Mouse (Mus musculus) ES-E14 (cell line): ENCODE measurements around the gene Dnajb3. TPM values are rescaled to one million over a fixed set of nuclear protein-coding genes. Genes with fewer than 3 reads are reported as not detected.

Experiments used
- DNase-seq: peaks from one replicate; pipeline ENCODE4 v3.0.0-alpha.2; 2013; ENCODE audit warnings: low read depth, low spot score
- H3K27ac ChIP-seq: 2 replicates; pipeline ENCODE4 v1.5.1; 2012; ENCODE audit warnings: low read depth, mild to moderate bottlenecking, low read length, moderate library complexity, mixed read lengths; ENCODE audit not compliant: poor library complexity, insufficient read depth, severe bottlenecking
- H3K36me3 ChIP-seq: 2 replicates; pipeline ENCODE4 v1.6.1; 2012; ENCODE audit warnings: mild to moderate bottlenecking, low read length, moderate library complexity, mixed read lengths; ENCODE audit not compliant: control insufficient read depth, poor library complexity, insufficient read depth, severe bottlenecking
- H3K4me1 ChIP-seq, 2 experiments: fragments of 150-350 bp in 1 of 2; sonication (generic) in 1 of 2; 2 replicates each; pipeline ENCODE4 v1.6.1; 2012; ENCODE audit warnings: low read length in 2 of 2, mild to moderate bottlenecking in 1 of 2, mixed read lengths in 1 of 2; ENCODE audit not compliant: control insufficient read depth in 2 of 2, insufficient read depth in 2 of 2, poor library complexity in 1 of 2
- H3K4me3 ChIP-seq, 2 experiments: fragments of 150-350 bp in 1 of 2; sonication (generic) in 1 of 2; 2 replicates each; pipeline ENCODE4 v1.5.1; 2012; ENCODE audit warnings: low read length in 2 of 2, low read depth in 1 of 2, mild to moderate bottlenecking in 1 of 2, mixed read lengths in 1 of 2; ENCODE audit not compliant: insufficient read depth in 1 of 2, poor library complexity in 1 of 2, severe bottlenecking in 1 of 2
- H3K9ac ChIP-seq: 2 replicates; pipeline ENCODE4 v1.6.1; 2012; ENCODE audit warnings: low read depth, mild to moderate bottlenecking, low read length, mixed read lengths; ENCODE audit not compliant: poor library complexity, insufficient read depth, severe bottlenecking
- H3K9me3 ChIP-seq: fragments of 150-350 bp; sonication (generic); 2 replicates; pipeline ENCODE4 v1.6.1; 2012; ENCODE audit warnings: low read depth, mild to moderate bottlenecking, low read length; ENCODE audit not compliant: control insufficient read depth, insufficient read depth
- CHD2 ChIP-seq: IDR thresholded peaks from 2 replicates; pipeline ENCODE4 v1.6.1; 2014; ENCODE audit warnings: mild to moderate bottlenecking, low read depth, low read length, inconsistent platforms
- HCFC1 ChIP-seq: IDR thresholded peaks from 2 replicates; pipeline ENCODE4 v1.6.1; 2012; ENCODE audit warnings: low read length, inconsistent platforms, borderline replicate concordance; ENCODE audit not compliant: insufficient read depth
- MAFK ChIP-seq: IDR thresholded peaks from 2 replicates; pipeline ENCODE4 v1.6.1; 2014; ENCODE audit warnings: mild to moderate bottlenecking, low read depth, low read length, inconsistent platforms; ENCODE audit not compliant: insufficient read depth
- ZC3H11A ChIP-seq: IDR thresholded peaks from 2 replicates; pipeline ENCODE4 v1.6.1; 2012; ENCODE audit warnings: low read depth, mild to moderate bottlenecking, inconsistent platforms, low read length, borderline replicate concordance
- ZNF384 ChIP-seq: IDR thresholded peaks from 2 replicates; pipeline ENCODE4 v1.6.1; 2012; ENCODE audit warnings: low read depth, low read length, inconsistent platforms
- in situ Hi-C, 2 experiments: fragments of 600-800 bp; cut with MboI; formaldehyde crosslinking; loops; one replicate each; pipeline ENCODE4 v1.15.1; 2025; ENCODE audit warnings: low sequenced_read_pairs in 2 of 2, inconsistent platforms in 1 of 2; ENCODE audit not compliant: unreplicated experiment in 2 of 2
- total RNA-seq: library from RNA; depleted of rRNA; stranded (reverse); fragments of 300-350 nt; gene quantifications from 2 replicates; pipeline ENCODE4 v1.2.3, GENCODE M21; 2012

Dnajb3 gene
- total RNA-seq, 1 experiment = 1.8 TPM

DNA sequence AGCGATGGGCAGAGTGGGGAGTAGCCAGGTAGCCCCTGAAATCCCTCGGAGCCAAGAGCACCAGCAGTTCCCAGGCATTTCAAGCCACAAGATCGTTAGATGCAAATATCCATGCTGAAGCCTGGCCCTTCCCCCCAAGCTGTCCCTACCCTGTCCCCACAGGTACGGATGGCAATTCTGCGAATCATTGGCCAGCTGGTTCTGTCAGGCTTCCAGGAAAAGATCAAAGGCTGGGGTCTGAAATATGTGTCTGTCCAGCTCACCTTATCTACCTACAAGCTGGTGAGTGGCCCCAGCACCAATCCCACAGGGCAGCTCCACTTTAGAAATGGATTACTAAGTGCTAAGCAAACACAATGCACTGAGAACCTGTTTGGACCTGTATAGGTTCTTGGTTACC is 31.7 kb upstream of the Dnajb3 start:
- H3K27ac ChIP-seq = no peak overlapping the region
- DNase-seq = no peak
- H3K36me3 ChIP-seq = no peaks in the 10 kb centered on the region
- H3K4me1 ChIP-seq = no peaks in the 10 kb centered on the region
- TF ChIP-seq ZNF384 (no peak), HCFC1 (no peak), MAFK (no peak), CHD2 (no peak), ZC3H11A (no peak)
- in situ Hi-C loops = no loop called here
- H3K9ac ChIP-seq = no peak overlapping the region
- no peaks in the 10 kb centered on the region for H3K9me3 ChIP-seq
- H3K4me3 ChIP-seq = no peak overlapping the region

DNA sequence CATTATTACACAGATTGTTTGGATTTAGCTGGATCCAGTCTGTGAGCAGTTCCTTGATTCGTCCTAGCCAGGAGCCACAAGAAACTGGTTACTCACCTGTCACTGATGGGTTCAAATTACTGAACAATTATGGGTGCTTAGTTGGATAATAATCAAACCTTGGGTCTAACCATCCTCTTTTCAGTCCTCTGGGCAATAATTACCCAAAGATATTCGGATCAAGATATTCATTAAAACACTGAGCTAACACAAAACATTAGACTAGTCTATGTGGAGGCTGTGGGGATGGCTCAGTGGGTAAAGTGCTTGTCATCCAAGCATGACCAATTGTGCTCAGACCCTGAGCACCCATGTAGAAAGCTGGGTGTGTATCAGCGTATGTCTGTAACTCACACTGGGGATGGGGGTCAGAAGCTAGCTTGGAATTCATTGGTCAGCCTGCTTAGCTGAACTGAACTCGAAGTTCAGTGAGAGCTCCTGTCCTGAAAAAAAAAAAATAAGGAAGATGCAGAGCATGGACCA is 30.4 kb upstream of the Dnajb3 start:
- H3K4me3 ChIP-seq = no peak overlapping the region
- no peak for DNase-seq
- no peak overlapping the region for H3K27ac ChIP-seq
- H3K36me3 ChIP-seq = no peaks in the 10 kb centered on the region
- H3K4me1 ChIP-seq = no peaks in the 10 kb centered on the region
- in situ Hi-C loops = no loop called here
- H3K9ac ChIP-seq = no peak overlapping the region
- H3K9me3 ChIP-seq = no peaks in the 10 kb centered on the region
- no peak for TF ChIP-seq HCFC1
- TF ChIP-seq MAFK = no peak
- TF ChIP-seq ZC3H11A = no peak
- no peak for TF ChIP-seq CHD2
- no peak for TF ChIP-seq ZNF384

DNA sequence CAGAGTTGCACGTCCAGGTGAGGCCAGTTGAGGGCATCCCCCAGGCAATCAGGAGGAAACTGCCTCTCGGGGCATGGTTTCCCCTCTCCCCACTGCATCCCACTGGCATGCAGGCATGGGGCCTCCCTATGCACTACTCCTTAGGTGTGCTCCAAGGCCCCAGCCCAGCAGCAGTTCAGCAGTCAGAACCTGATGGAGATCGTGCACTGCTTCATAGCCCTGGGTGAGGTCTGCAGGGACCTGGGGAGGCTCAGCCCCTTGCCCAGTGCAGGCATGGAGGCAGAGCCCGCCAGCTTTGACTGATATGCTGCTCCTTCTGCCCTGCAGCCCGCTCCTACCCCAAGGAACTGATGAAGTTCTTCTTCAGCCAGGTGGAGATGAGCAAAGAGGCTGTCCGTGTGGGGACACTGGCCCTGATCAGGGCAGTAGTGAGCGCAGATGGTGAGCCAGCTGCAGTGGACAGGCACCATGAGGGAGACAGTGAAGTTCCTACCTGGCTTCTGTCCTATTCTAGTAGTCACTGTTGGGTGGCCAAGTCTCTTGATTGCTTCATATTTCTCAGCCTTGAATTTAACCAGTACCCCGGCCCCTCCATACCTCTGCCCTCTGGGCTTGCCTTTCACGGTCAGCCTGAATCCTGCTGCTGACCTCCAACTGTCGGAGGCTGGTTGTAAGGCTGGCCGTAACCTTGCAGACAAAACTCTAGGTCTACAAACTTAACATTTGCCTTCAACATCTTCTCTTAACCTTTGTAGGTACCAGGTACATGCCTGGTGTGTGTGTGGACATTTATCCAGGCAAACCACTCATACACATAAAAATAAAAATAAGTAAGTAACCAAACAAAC is 29.7 kb upstream of the Dnajb3 start:
- Histone ChIP-seq H3K27ac (no peak overlapping the region; the same call in 1 of the 2 replicates), H3K9me3 (no peaks in the 10 kb centered on the region), H3K9ac (no peak overlapping the region), H3K36me3 (no peaks in the 10 kb centered on the region), H3K4me3 (no peak overlapping the region), H3K4me1 (no peaks in the 10 kb centered on the region)
- in situ Hi-C loops = no loop called here
- TF ChIP-seq ZNF384 = no peak
- TF ChIP-seq CHD2 = no peak
- TF ChIP-seq MAFK = no peak
- TF ChIP-seq HCFC1 = no peak
- TF ChIP-seq ZC3H11A = no peak
- DNase-seq = no peak

DNA sequence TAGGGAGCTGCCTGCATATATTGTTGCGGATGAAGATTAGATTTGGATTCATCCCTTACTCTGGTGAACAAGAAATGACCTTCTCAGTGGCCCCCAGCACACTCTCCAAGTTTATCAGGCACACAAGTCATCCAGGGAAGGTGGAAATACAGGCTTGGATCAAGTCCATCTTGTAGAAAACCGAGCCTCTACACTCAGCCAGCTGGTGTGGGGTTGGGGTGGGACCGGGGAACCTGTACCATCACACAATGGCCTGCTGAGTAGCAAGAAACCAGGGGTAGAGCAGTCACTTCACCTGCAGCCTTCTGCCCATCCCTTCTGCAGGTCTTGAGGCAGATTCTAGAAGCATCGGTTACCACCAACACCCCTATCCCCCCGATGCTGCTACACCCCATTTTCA is 29.1 kb upstream of the Dnajb3 start:
- no peak for TF ChIP-seq ZNF384
- TF ChIP-seq ZC3H11A = no peak
- no peak for TF ChIP-seq CHD2
- TF ChIP-seq HCFC1 = no peak
- TF ChIP-seq MAFK = no peak
- no peak for DNase-seq
- Histone ChIP-seq H3K9me3 (no peaks in the 10 kb centered on the region), H3K36me3 (no peaks in the 10 kb centered on the region), H3K4me1 (no peaks in the 10 kb centered on the region), H3K9ac (no peak overlapping the region), H3K4me3 (no peak overlapping the region), H3K27ac (no peak overlapping the region)
- in situ Hi-C loops = no loop called here

DNA sequence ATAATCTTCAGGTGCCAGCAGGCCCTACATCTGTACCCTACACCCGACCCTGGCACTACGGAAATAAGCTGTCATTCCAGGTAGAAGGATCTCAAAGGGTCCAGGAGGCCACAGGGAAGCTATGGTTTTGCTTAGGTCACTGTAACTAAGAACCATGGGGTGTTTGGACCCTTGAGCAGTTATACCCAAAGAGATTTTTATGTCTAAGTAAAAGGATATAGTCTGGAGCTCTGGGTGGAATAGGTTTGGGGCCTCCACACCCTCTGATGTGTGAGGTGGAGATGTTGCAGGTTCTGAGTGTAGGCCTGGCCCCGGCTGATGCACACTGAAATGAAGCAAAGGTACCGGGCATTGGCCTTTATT is 28.6 kb upstream of the Dnajb3 start:
- Histone ChIP-seq H3K27ac (no peak overlapping the region), H3K4me3 (no peak overlapping the region), H3K4me1 (no peaks in the 10 kb centered on the region), H3K9me3 (no peaks in the 10 kb centered on the region), H3K36me3 (no peaks in the 10 kb centered on the region), H3K9ac (no peak overlapping the region)
- in situ Hi-C loops = no loop called here
- DNase-seq = no peak
- TF ChIP-seq ZNF384 = no peak
- no peak for TF ChIP-seq HCFC1
- no peak for TF ChIP-seq MAFK
- no peak for TF ChIP-seq CHD2
- TF ChIP-seq ZC3H11A = no peak
